Mouse (Mus musculus) liver, embryonic 16.5 days (tissue): ENCODE data around the gene Col19a1. TPM values are rescaled to one million over a fixed set of nuclear protein-coding genes. Genes with fewer than 3 reads are reported as not detected.

Experiments
- ATAC-seq: fragments of 200-750 bp; cut with Nextera tagmentation; 2 replicates; pipeline ENCODE4 v1.8.0; 2017; ENCODE audit warnings: low read depth, mild to moderate bottlenecking, moderate number of reproducible peaks, moderate library complexity
- H3K27ac ChIP-seq: fragments of 300-500 bp; sonication (generic); 2 replicates; pipeline ENCODE4 v1.5.1; 2014; ENCODE audit warnings: mild to moderate bottlenecking, low read length
- H3K27me3 ChIP-seq: fragments of 300-500 bp; sonication (generic); 2 replicates; pipeline ENCODE4 v1.6.1; 2014; ENCODE audit warnings: low read depth, low read length, mixed read lengths; ENCODE audit not compliant: control insufficient read depth, insufficient read depth
- H3K36me3 ChIP-seq: fragments of 300-500 bp; sonication (generic); 2 replicates; pipeline ENCODE4 v1.6.1; 2014; ENCODE audit warnings: mild to moderate bottlenecking; ENCODE audit not compliant: control insufficient read depth, insufficient read depth
- H3K4me1 ChIP-seq: fragments of 300-500 bp; sonication (generic); 2 replicates; pipeline ENCODE4 v1.6.1; 2014; ENCODE audit warnings: low read depth, low read length, mixed read lengths; ENCODE audit not compliant: control insufficient read depth
- H3K4me2 ChIP-seq: fragments of 300-500 bp; sonication (generic); 2 replicates; pipeline ENCODE4 v1.6.1; 2014; ENCODE audit warnings: low read depth, low read length, mixed read lengths
- H3K4me3 ChIP-seq: fragments of 300-500 bp; sonication (generic); 2 replicates; pipeline ENCODE4 v1.5.1; 2014; ENCODE audit warnings: low read depth, mild to moderate bottlenecking, low read length
- H3K9ac ChIP-seq: fragments of 300-500 bp; sonication (generic); 2 replicates; pipeline ENCODE4 v1.6.1; 2014; ENCODE audit warnings: low read depth, low read length
- H3K9me3 ChIP-seq: fragments of 300-500 bp; sonication (generic); replicated peaks from 2 replicates; pipeline ENCODE4 v1.6.1; 2016; ENCODE audit warnings: low read length; ENCODE audit not compliant: control insufficient read depth
- WGBS: fragments of 180-500 bp; shearing (Covaris S2); extraction: QIAGEN DNeasy Blood & Tissue Kit; methylation state at CpG from one replicate; pipeline ENCODE4 v1.1.7; 2014; ENCODE audit not compliant: insufficient replicate concordance; 5-methylcytosine and 5-hydroxymethylcytosine counted together
- polyA plus RNA-seq: library from polyadenylated mRNA; unstranded; fragments of >200 nt; fragmentation: Nextera tagmentation; extraction: Ambion mirVana; gene quantifications from 2 replicates; pipeline ENCODE4 v1.2.1, GENCODE M21; 2015

Gene Col19a1
- polyA plus RNA-seq, 1 experiment from 2014 or later: 0.09 TPM

DNA sequence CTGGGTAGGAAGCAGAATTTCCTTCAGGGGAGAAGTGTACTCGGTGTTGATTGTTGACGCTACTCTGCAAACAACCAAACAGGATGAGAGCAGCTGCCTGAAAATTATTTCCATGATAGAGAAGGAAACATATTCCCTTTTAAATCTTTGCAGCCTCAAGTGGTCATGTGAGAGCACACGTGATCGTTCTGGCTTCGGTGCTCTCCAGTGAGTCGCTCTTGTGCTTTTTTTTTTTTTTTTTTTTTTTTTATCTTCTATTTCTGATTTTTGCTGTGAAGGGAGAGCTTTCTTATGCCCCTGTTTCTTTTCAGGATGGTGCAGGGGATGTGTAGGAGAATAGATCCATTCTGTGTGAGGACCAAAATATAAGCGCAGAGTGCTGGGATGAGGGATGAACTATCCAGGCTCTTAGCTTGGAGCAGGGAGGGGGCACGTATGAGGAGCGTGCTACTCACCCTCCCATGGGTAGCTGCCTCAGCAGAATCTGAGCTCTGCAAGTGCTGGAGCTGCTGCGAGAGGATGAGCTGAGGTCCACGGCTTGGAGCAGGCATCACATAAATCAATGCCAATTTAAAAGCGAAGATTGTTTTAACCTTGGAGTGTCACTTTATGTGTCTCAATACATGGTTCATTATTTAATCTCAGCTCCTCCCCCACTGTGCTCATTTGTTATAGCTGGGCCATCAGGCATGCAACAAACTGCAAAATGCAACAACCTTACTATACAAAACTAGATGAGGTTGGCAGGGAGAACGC, 237.6 kb downstream of the Col19a1 start:
- ATAC-seq: no peak
- Histone ChIP-seq H3K9ac (no peak overlapping the region), H3K27ac (no peak overlapping the region), H3K4me2 (no peak overlapping the region), H3K9me3 (no peaks in the 10 kb centered on the region), H3K4me1 (no peaks in the 10 kb centered on the region), H3K27me3 (no peaks in the 10 kb centered on the region), H3K4me3 (no peak overlapping the region), H3K36me3 (no peaks in the 10 kb centered on the region)
- 75% methylated on average over 13 of the region's 13 CpGs for WGBS

DNA sequence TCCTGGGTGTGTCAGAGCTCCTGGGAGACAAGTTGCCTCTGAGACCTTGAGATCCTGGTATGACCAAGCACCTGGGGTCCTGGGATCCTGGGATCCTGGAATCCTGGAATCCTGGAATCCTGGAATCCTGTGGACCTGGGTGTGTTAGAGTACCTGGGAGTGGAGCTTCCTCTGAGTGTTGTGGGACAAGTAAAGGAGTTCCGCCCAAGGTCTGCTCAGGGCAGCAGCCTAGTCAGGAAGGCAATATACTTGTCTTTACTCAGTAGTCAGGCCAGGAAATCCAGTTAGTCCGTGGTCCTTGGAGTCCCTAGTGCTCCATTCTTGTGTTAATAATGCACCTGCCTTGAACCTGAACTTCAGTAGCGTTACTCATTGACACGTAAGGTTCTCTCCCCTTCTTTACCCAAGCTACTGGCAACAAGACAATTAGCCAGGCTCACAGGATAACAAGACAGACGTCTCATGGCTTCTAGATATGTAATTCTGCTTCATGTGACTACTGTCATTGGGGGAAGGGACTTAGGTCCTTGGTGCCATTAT, 239.6 kb downstream of the Col19a1 start:
- 57% methylated on average over 5 of the region's 5 CpGs for WGBS
- Histone ChIP-seq H3K27me3 (no peaks in the 10 kb centered on the region), H3K4me1 (no peaks in the 10 kb centered on the region), H3K27ac (no peak overlapping the region), H3K9me3 (no peaks in the 10 kb centered on the region), H3K9ac (no peak overlapping the region), H3K4me2 (no peak overlapping the region), H3K4me3 (no peak overlapping the region), H3K36me3 (no peaks in the 10 kb centered on the region)
- ATAC-seq: no peak

GRCm38 (mm10) chr1:24337556-24338275, 249.6 kb downstream of the Col19a1 start:
- Histone ChIP-seq H3K4me1 (no peaks in the 10 kb centered on the region), H3K4me2 (no peak overlapping the region), H3K27me3 (no peaks in the 10 kb centered on the region), H3K27ac (no peak overlapping the region), H3K9me3 (no peaks in the 10 kb centered on the region), H3K9ac (no peak overlapping the region), H3K4me3 (no peak overlapping the region), H3K36me3 (no peaks in the 10 kb centered on the region)
- 60% methylated on average over 10 of the region's 10 CpGs for WGBS
- ATAC-seq: no peak

DNA sequence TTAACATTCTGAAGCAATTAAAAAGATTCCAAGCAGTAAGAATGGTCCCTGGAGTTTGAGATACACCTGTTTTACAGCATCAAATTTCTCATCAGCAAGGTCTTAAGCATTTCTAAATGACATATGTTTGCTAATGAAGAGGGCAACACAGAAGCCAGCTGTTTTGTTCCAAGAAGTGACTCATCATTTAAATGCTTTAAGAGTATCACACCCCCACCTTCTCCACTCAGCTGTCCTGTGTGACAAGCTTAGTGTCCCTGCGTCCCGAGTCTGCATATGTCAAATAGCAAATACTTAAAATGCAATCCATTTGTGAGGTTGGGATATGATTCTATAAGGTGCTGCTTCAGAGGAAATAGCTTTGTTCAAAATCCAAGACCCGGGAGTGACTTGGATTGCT, 251.2 kb downstream of the Col19a1 start:
- H3K9ac ChIP-seq: no peak overlapping the region
- no peaks in the 10 kb centered on the region for H3K9me3 ChIP-seq
- H3K4me1 ChIP-seq: no peaks in the 10 kb centered on the region
- H3K36me3 ChIP-seq: no peaks in the 10 kb centered on the region
- ATAC-seq: no peak
- WGBS: 67% methylated on average over 3 of the region's 3 CpGs
- no peaks in the 10 kb centered on the region for H3K27me3 ChIP-seq
- H3K4me2 ChIP-seq: no peak overlapping the region
- H3K4me3 ChIP-seq: no peak overlapping the region
- no peak overlapping the region for H3K27ac ChIP-seq

DNA sequence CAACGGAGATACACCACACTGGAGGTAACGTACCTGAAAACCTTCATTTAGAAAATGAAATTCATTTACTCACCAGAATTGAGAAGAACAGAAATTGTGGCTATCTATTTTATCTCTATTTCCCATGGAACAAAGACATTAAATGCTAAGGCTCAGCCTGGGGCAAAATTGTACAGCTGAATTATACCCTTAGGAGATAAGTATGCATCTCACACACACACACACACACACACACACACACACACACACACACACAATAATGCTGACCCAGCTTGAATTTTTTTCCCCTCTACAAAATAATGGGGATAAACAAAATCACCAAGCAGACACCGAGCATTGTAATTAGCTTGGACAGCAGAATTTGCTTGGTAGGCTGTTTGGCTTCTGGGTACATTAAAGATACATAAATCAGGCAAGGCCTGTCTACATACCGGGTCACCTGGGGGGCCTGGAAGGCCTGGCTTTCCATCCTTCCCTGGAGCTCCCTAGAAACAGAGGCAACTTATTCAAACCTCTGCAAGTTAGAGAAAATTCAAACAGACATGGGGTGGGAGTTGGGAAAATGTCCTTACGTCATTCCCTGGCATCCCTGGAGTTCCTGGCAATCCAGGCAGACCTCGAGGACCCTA, 270.2 kb downstream of the Col19a1 start:
- Histone ChIP-seq H3K27me3 (no peaks in the 10 kb centered on the region), H3K4me2 (no peak overlapping the region), H3K27ac (no peak overlapping the region), H3K4me3 (no peak overlapping the region), H3K9me3 (no peaks in the 10 kb centered on the region), H3K4me1 (no peaks in the 10 kb centered on the region), H3K9ac (no peak overlapping the region), H3K36me3 (no peaks in the 10 kb centered on the region)
- no peak for ATAC-seq
- 64% methylated on average over 6 of the region's 6 CpGs for WGBS

DNA sequence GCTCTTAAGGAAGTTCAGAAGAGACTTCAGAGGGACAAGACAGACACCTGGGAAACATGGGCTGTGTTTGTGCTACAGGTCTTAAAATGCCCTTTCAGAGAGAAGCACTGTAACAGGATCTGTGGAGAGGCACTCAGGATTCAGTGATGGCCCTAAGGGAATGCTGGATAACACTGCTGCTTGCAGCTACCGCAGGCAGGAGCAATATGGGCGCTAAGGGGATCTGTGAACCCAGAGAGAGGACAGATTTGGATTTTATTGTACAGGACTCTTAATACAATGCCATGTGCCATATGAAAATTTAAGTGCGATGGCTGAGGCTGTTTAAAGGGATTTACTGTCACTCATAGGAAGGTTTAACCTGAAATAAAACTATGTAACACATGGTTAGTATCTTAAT, 270.8 kb downstream of the Col19a1 start:
- ATAC-seq: no peak
- H3K9me3 ChIP-seq: no peaks in the 10 kb centered on the region
- no peaks in the 10 kb centered on the region for H3K27me3 ChIP-seq
- no peak overlapping the region for H3K4me2 ChIP-seq
- 58% methylated on average over 3 of the region's 3 CpGs for WGBS
- no peaks in the 10 kb centered on the region for H3K36me3 ChIP-seq
- no peak overlapping the region for H3K27ac ChIP-seq
- no peak overlapping the region for H3K4me3 ChIP-seq
- no peaks in the 10 kb centered on the region for H3K4me1 ChIP-seq
- H3K9ac ChIP-seq: no peak overlapping the region

GRCm38 (mm10) chr1:24310847-24311246, 276.4 kb downstream of the Col19a1 start:
- 48% methylated on average over 4 of the region's 4 CpGs for WGBS
- Histone ChIP-seq H3K4me2 (no peak overlapping the region), H3K27ac (no peak overlapping the region), H3K9me3 (no peaks in the 10 kb centered on the region), H3K9ac (no peak overlapping the region), H3K4me1 (no peaks in the 10 kb centered on the region), H3K4me3 (no peak overlapping the region), H3K27me3 (no peaks in the 10 kb centered on the region), H3K36me3 (no peaks in the 10 kb centered on the region)
- no peak for ATAC-seq

DNA sequence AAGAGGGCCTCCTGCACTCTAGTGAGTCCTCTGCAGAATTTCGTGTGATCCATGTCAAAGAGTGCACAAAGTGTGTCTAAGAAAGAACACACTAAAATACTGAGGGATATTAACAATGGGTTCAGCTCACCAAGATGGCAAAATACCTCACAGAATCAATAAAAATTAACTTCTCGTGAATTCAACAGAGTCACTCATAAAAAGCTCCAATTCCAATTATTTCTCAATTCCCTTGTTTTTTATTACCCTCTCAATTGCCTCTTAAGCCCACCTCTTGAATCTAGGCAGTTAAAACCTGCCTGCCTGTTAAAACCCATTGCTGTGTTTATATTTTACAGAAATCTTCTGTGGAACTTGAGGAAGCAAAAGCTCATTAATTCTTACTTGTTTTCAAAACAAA, 277.1 kb downstream of the Col19a1 start:
- Histone ChIP-seq H3K4me1 (no peaks in the 10 kb centered on the region), H3K4me3 (no peak overlapping the region), H3K36me3 (no peaks in the 10 kb centered on the region), H3K9me3 (no peaks in the 10 kb centered on the region), H3K9ac (no peak overlapping the region), H3K27me3 (no peaks in the 10 kb centered on the region), H3K4me2 (no peak overlapping the region), H3K27ac (no peak overlapping the region)
- 36% methylated on average over 2 of the region's 2 CpGs for WGBS
- no peak for ATAC-seq

DNA sequence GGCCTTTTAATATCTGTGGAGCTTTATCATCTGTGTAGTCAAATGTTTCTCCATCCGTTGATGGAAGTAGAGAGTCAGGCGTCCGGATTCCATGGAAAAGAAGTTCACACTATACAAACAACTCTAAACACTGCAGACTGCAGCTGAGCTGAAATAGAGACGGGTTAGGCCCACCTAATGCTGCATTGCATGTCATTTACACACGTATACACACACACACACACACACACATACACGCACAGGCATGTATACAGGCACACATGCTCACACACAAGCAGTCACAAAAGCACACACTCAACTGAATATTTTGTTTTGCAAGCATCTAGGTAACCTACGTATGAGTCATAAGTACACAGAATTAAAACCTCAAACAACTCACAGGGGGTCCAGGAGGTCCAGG, 284.2 kb downstream of the Col19a1 start:
- no peak overlapping the region for H3K9ac ChIP-seq
- no peaks in the 10 kb centered on the region for H3K27me3 ChIP-seq
- no peaks in the 10 kb centered on the region for H3K36me3 ChIP-seq
- 58% methylated on average over 7 of the region's 7 CpGs for WGBS
- no peaks in the 10 kb centered on the region for H3K4me1 ChIP-seq
- H3K4me3 ChIP-seq: no peak overlapping the region
- no peak overlapping the region for H3K4me2 ChIP-seq
- H3K9me3 ChIP-seq: no peaks in the 10 kb centered on the region
- no peak overlapping the region for H3K27ac ChIP-seq
- no peak for ATAC-seq
